Mouse (Mus musculus): ENCODE data around the gene Cblb.

DNA sequence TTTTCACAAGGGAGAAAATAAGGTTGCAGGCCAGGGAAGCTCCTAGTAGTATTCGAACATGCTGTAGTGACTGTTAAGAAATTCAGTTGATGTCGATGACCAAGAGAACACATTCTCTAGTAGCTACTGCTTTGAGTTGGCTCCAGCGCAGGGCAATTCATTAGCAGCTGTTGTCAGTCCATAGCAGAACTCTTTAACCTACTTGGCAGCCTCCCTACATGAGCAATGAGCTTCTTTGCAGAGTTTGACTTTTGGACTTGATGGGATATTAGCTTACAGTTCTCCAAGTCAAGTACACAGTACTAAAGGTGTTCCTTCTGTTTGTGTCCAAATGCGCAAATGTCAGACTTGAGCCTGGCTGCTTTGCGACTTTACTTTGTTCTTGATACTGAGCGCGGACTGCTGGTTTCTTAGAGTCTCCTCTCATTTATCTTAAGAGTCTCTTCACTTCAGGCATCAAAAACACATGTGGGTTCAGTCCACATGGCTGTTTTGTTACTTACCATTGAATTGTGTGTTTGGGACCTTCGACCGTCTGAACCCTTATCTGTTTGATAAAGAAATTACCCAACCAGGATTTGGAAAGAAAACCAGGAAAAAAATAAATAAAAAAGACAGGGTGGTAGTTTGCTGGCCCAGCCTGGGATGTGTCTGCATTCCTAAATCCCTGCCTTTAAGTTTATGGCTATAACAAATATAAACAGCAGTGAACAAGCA lies 47.9 kb downstream of the Cblb start:
- no peak for TF ChIP-seq CTCF (IDR thresholded peaks at IDR 0.05; ENCODE audit: low read depth)
- no peak for TF ChIP-seq EP300 (IDR thresholded peaks at IDR 0.05; ENCODE audit: low read depth)

Data from liver, embryonic 14.5 days (tissue).